ENCODE assay signal across 8 mouse cellular contexts in the genomic region with DNA sequence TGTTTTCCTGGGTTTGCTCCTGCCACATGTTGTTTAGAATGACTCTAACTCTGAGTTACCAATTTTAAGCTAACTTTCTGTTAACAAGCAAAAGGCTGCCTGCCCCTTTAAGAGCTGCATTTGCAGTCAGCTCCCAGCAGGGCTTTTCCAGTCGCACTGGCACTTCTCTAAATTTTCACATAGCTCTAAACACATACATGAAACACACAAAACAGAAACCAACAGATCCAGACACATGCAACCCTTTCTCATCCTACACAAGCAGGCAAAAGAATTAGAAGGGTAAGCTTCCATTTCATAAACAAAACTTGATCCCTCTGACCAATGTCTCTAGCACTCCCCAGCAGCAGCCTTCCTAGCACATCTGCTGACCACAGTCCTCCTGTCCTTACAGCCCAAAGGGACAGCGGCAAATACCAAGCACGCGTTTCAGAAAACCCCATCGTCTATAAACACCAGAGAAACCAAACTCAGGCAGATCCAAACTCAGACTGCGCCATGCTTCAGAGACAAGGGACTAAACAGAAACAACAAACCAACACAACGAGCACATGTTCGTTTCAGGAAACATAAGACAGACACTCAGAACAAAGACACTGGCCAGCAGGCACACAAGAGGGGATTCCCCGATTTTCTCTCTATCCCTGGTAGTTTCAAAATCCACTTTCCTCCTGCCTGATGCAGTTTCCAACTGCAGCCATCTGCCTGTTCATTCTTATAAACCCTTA.
DNase-seq lines count a peak whose midpoint lies in the region; ATAC-seq lines count a peak whose summit lies in the region.
"Not testable (repeated sequence)": the region's sequence is repeated elsewhere in the genome, so short reads cannot be mapped to it uniquely, and the experiment has no call there.

No protein-coding gene starts in this region.

- not testable (repeated sequence) for H3K4me1 ChIP-seq in embryonic facial prominence, embryonic 15.5 days; heart, embryonic 12.5 days (replicated peaks); hindbrain, embryonic 16.5 days (ENCODE audit: control insufficient read depth, insufficient read depth, low read depth, low read length); limb, embryonic 11.5 days (ENCODE audit: control insufficient read depth, insufficient read depth, low read length); midbrain, embryonic 12.5 days

- H3K27ac ChIP-seq in embryonic facial prominence, embryonic 15.5 days (replicated peaks); heart, embryonic 12.5 days (ENCODE audit: poor library complexity, severe bottlenecking); hindbrain, embryonic 16.5 days (ENCODE audit: low read depth, low read length); limb, embryonic 11.5 days (replicated peaks; ENCODE audit: low read depth, low read length); midbrain, embryonic 12.5 days (replicated peaks): not testable (repeated sequence)

- 27% methylated on average over 9 of the region's 9 CpGs for WGBS in embryonic facial prominence, embryonic 15.5 days
- WGBS in heart, embryonic 12.5 days: 34% methylated on average over 9 of the region's 9 CpGs
- WGBS in hindbrain, embryonic 16.5 days: 36% methylated on average over 9 of the region's 9 CpGs
- 39% methylated on average over 9 of the region's 9 CpGs for WGBS in limb, embryonic 11.5 days
- 28% methylated on average over 9 of the region's 9 CpGs for WGBS in midbrain, embryonic 12.5 days

- peak overlapping the region; percentile 32 for H3K4me2 ChIP-seq in embryonic facial prominence, embryonic 15.5 days (replicated peaks)
- peak overlapping the region; percentile 48 for H3K4me2 ChIP-seq in heart, embryonic 12.5 days
- H3K4me2 ChIP-seq in hindbrain, embryonic 16.5 days (ENCODE audit: low read length): peak overlapping the region; percentile 37
- not testable (repeated sequence) for H3K4me2 ChIP-seq in limb, embryonic 11.5 days (ENCODE audit: low read depth, severe bottlenecking)
- peak overlapping the region; percentile 31 for H3K4me2 ChIP-seq in midbrain, embryonic 12.5 days (replicated peaks)

- H3K9me3 ChIP-seq in embryonic facial prominence, embryonic 15.5 days (replicated peaks); heart, embryonic 12.5 days (replicated peaks); hindbrain, embryonic 16.5 days (ENCODE audit: control insufficient read depth, low read length); limb, embryonic 11.5 days (ENCODE audit: control insufficient read depth, low read length); midbrain, embryonic 12.5 days: not testable (repeated sequence)

- ATAC-seq in embryonic facial prominence, embryonic 15.5 days (ENCODE audit: insufficient number of reproducible peaks, low FRiP score, low TSS enrichment, low read depth); heart, embryonic 12.5 days (ENCODE audit: insufficient number of reproducible peaks, low FRiP score); hindbrain, embryonic 16.5 days; limb, embryonic 11.5 days (ENCODE audit: insufficient number of reproducible peaks, low FRiP score, low TSS enrichment, low read depth): not testable (repeated sequence)
- 0 out of 2 replicates have a peak, but pooled peaks have one; percentile 16 for ATAC-seq in midbrain, embryonic 12.5 days (ENCODE audit: low FRiP score, low read depth)

- not testable (repeated sequence) for H3K36me3 ChIP-seq in embryonic facial prominence, embryonic 15.5 days; heart, embryonic 12.5 days; hindbrain, embryonic 16.5 days (ENCODE audit: control insufficient read depth, insufficient read depth, low read length); limb, embryonic 11.5 days (ENCODE audit: control insufficient read depth, insufficient read depth, low read length); midbrain, embryonic 12.5 days

- peak overlapping the region; percentile 17 for H3K4me3 ChIP-seq in embryonic facial prominence, embryonic 15.5 days (replicated peaks)
- H3K4me3 ChIP-seq in heart, embryonic 12.5 days: peak overlapping the region; percentile 25
- 0 out of 2 replicates have a peak overlapping the region, but pooled peaks have one; percentile 5 for H3K4me3 ChIP-seq in hindbrain, embryonic 16.5 days (ENCODE audit: low read length)
- not testable (repeated sequence) for H3K4me3 ChIP-seq in limb, embryonic 11.5 days (ENCODE audit: low read depth, low read length); midbrain, embryonic 12.5 days

- not testable (repeated sequence) for H3K9ac ChIP-seq in embryonic facial prominence, embryonic 15.5 days; heart, embryonic 12.5 days; hindbrain, embryonic 16.5 days (ENCODE audit: low read depth, low read length); limb, embryonic 11.5 days (ENCODE audit: low read length); midbrain, embryonic 12.5 days (replicated peaks)

- DNase-seq in 3T3-L1 (ENCODE audit: low read depth, low spot score): peak; percentile 40
- peak; percentile 25 for DNase-seq in brain, adult 2 months (ENCODE audit: low read depth, low spot score)
- DNase-seq in limb, embryonic 11.5 days (ENCODE audit: low spot score): peak; percentile 29
- DNase-seq in retina, postnatal 1 day: peak; percentile 19

- H3K27me3 ChIP-seq in embryonic facial prominence, embryonic 15.5 days; heart, embryonic 12.5 days (replicated peaks); hindbrain, embryonic 16.5 days (replicated peaks; ENCODE audit: control insufficient read depth, insufficient read depth, low read length); limb, embryonic 11.5 days (ENCODE audit: control insufficient read depth, insufficient read depth, low read length); midbrain, embryonic 12.5 days: not testable (repeated sequence)
